Comparison of ENCODE assay signal across 24 mouse cellular contexts in the genomic region with DNA sequence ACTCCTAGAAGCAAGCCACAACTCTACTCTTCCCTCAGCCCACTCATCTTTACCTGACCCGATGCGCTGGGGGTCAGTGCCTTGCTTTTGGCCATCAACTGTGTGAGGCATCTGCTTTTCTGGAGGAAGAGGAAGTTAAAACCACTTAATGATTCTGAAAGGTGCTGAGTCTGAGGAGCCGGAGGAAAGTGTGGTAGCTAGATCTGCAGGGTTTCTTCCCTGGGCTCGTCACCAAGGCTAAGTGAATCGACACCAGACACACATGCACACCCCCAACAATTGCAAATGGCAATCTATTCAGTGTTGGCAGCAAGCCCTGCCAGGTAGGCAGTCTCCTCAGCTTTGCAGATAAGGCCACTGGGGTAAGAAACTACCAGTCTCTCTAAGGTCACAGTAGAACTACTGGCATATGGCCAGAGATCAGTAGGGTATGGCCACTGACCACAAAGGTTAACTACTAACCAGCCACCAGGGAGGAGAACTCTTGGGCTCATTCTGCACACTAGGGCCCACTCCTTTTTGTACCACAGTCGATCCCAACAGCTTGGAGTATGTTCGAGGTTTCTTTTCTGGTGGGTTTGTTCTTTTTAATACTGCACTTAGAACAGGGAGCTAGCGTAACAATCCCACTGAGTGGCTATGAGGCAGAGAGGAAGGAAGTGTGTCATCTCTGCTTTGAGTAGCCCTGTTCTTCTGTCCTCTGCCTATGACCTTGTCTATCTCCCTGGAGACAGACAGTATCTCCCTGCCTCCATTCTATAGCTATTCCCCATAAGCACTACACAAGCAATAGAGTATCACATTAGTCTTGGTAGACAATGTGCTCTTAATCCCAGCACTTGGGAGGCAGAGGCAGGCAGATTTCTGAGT. TPM values are rescaled to one million over a fixed set of nuclear protein-coding genes. Genes with fewer than 3 reads are reported as not detected.
DNase-seq lines count a peak whose midpoint lies in the region; ATAC-seq and TF ChIP-seq lines count a peak whose summit lies in the region.
"Had no signal": no experiment of that assay in that cellular context is flagged by ENCODE, and none has a peak within 500 bp of the region (broad histone marks: within the 10 kb centered on the region; RNA-seq: fewer than 3 reads in every experiment).

No protein-coding gene starts in this region.

- no peak overlapping the region for H3K9ac ChIP-seq in kidney, embryonic 14.5 days (ENCODE audit: low read depth, low read length)
- H3K9ac ChIP-seq: embryonic facial prominence, embryonic 12.5 days; heart, embryonic 12.5 days; liver, embryonic 14.5 days had no signal

- no peak for ATAC-seq in kidney, embryonic 14.5 days (ENCODE audit: low FRiP score, low TSS enrichment)
- ATAC-seq in granulocyte monocyte progenitor cell, adult 5-6 weeks (replicated peaks; ENCODE audit: poor library complexity, severe bottlenecking): peak; percentile 68
- ATAC-seq: forebrain, embryonic 14.5 days; hindbrain, postnatal 0 days; intestine, postnatal 0 days; lung, postnatal 0 days; midbrain, embryonic 16.5 days had no signal

- no peak overlapping the region for H3K4me2 ChIP-seq in kidney, embryonic 14.5 days (replicated peaks; ENCODE audit: low read depth, low read length)
- H3K4me2 ChIP-seq: embryonic facial prominence, embryonic 12.5 days; heart, embryonic 12.5 days had no signal

- 64% methylated on average over 8 of the region's 8 CpGs for WGBS in kidney, adult 2 months
- WGBS in kidney, embryonic 14.5 days: 81% methylated on average over 8 of the region's 8 CpGs
- WGBS in macrophage (ENCODE audit: missing documents): 32% methylated on average over 8 of the region's 8 CpGs

- peaks cover 16% of the 10 kb centered on the region for H3K4me1 ChIP-seq in kidney, adult 2 months (ENCODE audit: control insufficient read depth, insufficient read depth, low read length)
- peaks cover 19% of the 10 kb centered on the region for H3K4me1 ChIP-seq in kidney, embryonic 14.5 days (ENCODE audit: control insufficient read depth, insufficient read depth, low read length)

- no peak overlapping the region for H3K4me3 ChIP-seq in gastrocnemius, adult 2 months
- no peak overlapping the region for H3K4me3 ChIP-seq in kidney, adult 2 months (ENCODE audit: insufficient read depth, low read depth, low read length)
- H3K4me3 ChIP-seq in kidney, embryonic 14.5 days (ENCODE audit: low read length): no peak overlapping the region
- H3K4me3 ChIP-seq in macrophage (ENCODE audit: inconsistent target): no peak overlapping the region
- H3K4me3 ChIP-seq: embryonic facial prominence, embryonic 12.5 days; erythroblast, embryonic 14.5 days; heart, embryonic 12.5 days; hindbrain, embryonic 10.5 days had no signal

- no peaks in the 10 kb centered on the region for H3K27me3 ChIP-seq in kidney, adult 2 months (replicated peaks; ENCODE audit: control insufficient read depth, insufficient read depth, low read length)
- no peaks in the 10 kb centered on the region for H3K27me3 ChIP-seq in kidney, embryonic 14.5 days (ENCODE audit: control insufficient read depth, insufficient read depth, low read length)
- H3K27me3 ChIP-seq: CH12.LX; embryonic facial prominence, embryonic 12.5 days; heart, embryonic 12.5 days had no signal

- H3K9me3 ChIP-seq in kidney, embryonic 14.5 days (ENCODE audit: control insufficient read depth, low read length): no peaks in the 10 kb centered on the region
- H3K9me3 ChIP-seq: embryonic facial prominence, embryonic 12.5 days; heart, embryonic 12.5 days; hindbrain, embryonic 10.5 days had no signal

- H3K36me3 ChIP-seq in kidney, adult 2 months (ENCODE audit: control insufficient read depth, insufficient read depth, low read length): no peaks in the 10 kb centered on the region
- no peaks in the 10 kb centered on the region for H3K36me3 ChIP-seq in kidney, embryonic 14.5 days (ENCODE audit: control insufficient read depth, insufficient read depth, low read length)
- no peaks in the 10 kb centered on the region for H3K36me3 ChIP-seq in macrophage (ENCODE audit: inconsistent target)
- H3K36me3 ChIP-seq: embryonic facial prominence, embryonic 12.5 days; hindbrain, embryonic 10.5 days had no signal

- no peaks in the 10 kb centered on the region for H3K79me2 ChIP-seq in macrophage (ENCODE audit: inconsistent target)

- TF ChIP-seq CTCF in gastrocnemius, adult 2 months (IDR thresholded peaks at IDR 0.05): no peak
- no peak for TF ChIP-seq CTCF in kidney, adult 2 months (conservative IDR thresholded peaks at IDR 0.05; ENCODE audit: insufficient read depth, insufficient read length, low read depth, low read length)

- intact Hi-C loops in gastrocnemius, adult 2 months (cut with DNase I): no loop called here

- no peak for DNase-seq in gastrocnemius, adult 2 months
- DNase-seq in gastrocnemius, adult 8-10 months (ENCODE audit: low spot score in 2 of 2): no peak
- DNase-seq in kidney, adult 2 months: peak; percentile 75
- DNase-seq in left cerebral cortex, adult 8-10 months (ENCODE audit: low spot score in 2 of 2): no peak
- DNase-seq in lung, adult 18-20 months: no peak
- DNase-seq: adrenal gland, postnatal 36 days; cerebellum, adult 8-10 months; gastrocnemius, postnatal 25 days; layer of hippocampus, adult 9-11 months; retina, postnatal 1 day had no signal

- H3K27ac ChIP-seq in gastrocnemius, adult 2 months: 0 out of 2 replicates have a peak overlapping the region, but pooled peaks have one; percentile 2
- no peak overlapping the region for H3K27ac ChIP-seq in kidney, adult 2 months (ENCODE audit: insufficient read depth, low read depth, low read length)
- no peak overlapping the region for H3K27ac ChIP-seq in kidney, embryonic 14.5 days (ENCODE audit: low read depth, low read length)
- peak overlapping the region; percentile 64 for H3K27ac ChIP-seq in macrophage
- H3K27ac ChIP-seq: embryonic facial prominence, embryonic 12.5 days; hindbrain, embryonic 10.5 days; hindbrain, postnatal 0 days; liver, embryonic 14.5 days had no signal

- no peak for TF ChIP-seq POLR2A in kidney, adult 2 months (IDR thresholded peaks at IDR 0.05; ENCODE audit: low read depth, low read length)

RNA-seq across cellular contexts. Expression of a gene that starts 34.9 kb away (rescaled TPM):
- 10 to 100 TPM; 17.2 to 27.8 TPM for total RNA-seq in gastrocnemius, adult 2 months (2021)
- 10 to 100 TPM; 10.2 to 19.1 (median 16.0) TPM for total RNA-seq in gastrocnemius, adult 8-10 months (2022)
- polyA plus RNA-seq in kidney, adult 2 months (2012; rRNA removed): 73.8 and 88.4 TPM in 2 replicates
- polyA plus RNA-seq in kidney, embryonic 14.5 days (2014; fragmentation: Nextera tagmentation; extraction: Ambion mirVana): 107 and 115 TPM in 2 replicates
- total RNA-seq in granulocyte monocyte progenitor cell, adult 5-6 weeks (2014; fragmentation: Nextera tagmentation): 22.6 and 30.9 TPM in 2 replicates
- total RNA-seq in granulocyte monocyte progenitor cell, adult 5-6 weeks (2017): 23.4 and 27.5 TPM in 2 replicates
- 100 to 1,000 TPM; 143 to 390 (median 200) TPM for total RNA-seq in macrophage (2018; cell fraction: chromatin; rRNA removed)
- total RNA-seq in macrophage (2018; cell fraction: cytosol; rRNA removed): 100 to 1,000 TPM; 101 to 220 (median 132) TPM
- total RNA-seq in macrophage (2018; cell fraction: nucleus; rRNA removed): 100 to 1,000 TPM; 161 to 450 (median 222) TPM
- polyA plus RNA-seq in macrophage (2018): 83.2 to 170 TPM (median 149 TPM) in 3 replicates
- total RNA-seq in left cerebral cortex, adult 8-10 months (2022): 10 to 100 TPM; 20.8 to 25.4 (median 23.8) TPM

Comparison
In these comparisons a context has a peak if more than half of its experiments do, and no peak if none do; other contexts are left out.
1. H3K27ac ChIP-seq: peak in gastrocnemius, adult 2 months (single experiment) and macrophage (single experiment); none in kidney, adult 2 months (single experiment) and kidney, embryonic 14.5 days (single experiment).